Mouse (Mus musculus): Measurements from ENCODE around the gene Siae.

Siae gene

GRCm38 (mm10) chr9:37687941-37688303, 132.4 kb downstream of the Siae start:
- no peak for DNase-seq

- peak in 1 of 2 experiments; percentile 9 for DNase-seq
Observed at GRCm38 (mm10) chr9:37689970-37690686, 134.6 kb downstream of the Siae start.

All from cerebellum, postnatal 25 days (tissue).